Mouse (Mus musculus): ENCODE measurements at regions not wholly inside any gene's neighbourhood (a gene's known extent, or its start where the extent isn't known, plus 50 kb on each side); places are given as distances from the start of the nearest gene placed in this dataset.

DNA sequence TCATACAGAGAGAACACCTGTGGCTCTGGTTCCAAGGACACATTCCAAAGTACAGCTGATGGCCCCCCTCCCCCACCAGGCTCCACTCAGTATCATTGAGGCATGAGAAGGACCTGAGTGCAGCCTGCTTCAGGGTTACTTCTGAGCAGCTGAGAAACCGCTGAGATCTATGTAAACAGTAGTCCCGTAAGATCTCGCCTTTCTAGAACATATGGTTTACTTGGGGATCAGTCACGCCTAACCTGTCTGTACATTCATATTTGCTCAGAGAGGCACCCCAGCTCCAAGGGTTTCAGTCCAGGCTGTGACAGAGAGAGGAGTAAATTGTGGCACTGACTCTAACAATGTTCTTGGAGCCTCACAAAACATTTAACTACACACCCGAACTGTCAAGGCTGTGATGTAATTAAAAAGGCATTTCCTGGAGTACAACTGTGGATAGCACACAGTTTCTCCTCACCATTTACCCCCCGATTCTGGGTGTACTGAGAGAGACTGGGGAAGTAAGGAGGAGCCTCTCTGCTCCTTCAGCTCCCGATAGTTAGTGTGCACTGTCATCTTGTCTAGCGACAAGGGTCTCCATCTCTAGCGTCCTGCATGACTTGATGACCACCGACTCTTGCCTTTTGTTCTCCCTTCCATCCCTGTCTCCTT, 155.7 kb downstream of the Dad1 start:
- in situ Hi-C loops (cut with MboI), result no loop called here

DNA sequence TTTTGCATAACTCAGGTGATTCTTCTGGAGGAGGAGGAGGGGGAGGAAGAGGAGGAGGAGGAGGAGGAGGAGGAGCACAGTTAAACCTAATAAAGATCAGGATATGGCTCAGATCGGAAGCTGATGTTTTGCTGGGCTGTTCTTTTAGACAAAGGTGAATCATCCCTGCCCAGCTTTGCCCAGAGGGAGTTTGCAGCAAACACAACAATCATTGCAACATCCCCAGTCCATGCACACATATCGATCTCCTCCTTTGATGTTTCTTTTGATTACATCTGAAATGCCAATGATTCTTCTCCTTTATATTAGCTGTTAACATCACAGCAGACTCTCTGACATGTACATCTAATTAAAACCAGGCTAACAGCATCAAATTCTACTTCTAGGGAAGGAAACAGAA, 156.9 kb downstream of the Dad1 start:
- in situ Hi-C loops (cut with MboI), result no loop called here

DNA sequence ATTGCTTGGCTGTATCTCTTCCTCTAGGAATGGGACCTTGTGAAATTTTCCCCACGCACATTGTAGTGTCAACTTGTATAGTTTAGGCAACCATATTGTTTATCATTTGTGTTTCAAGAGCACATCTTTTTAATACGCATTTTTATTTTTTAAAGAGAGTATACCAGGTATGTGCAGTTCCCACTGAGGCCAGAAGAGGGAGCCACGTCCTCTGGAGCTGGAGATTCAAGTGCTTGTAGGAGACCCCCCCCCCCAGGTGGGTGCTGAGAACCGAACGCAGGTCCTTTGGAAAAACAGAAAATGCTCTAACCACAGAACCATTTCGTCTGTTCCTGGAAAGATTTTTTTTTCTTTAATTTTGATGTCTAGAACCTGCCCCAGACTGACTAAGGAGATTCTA, 161.5 kb downstream of the Dad1 start:
- in situ Hi-C loops (cut with MboI), result no loop called here

DNA sequence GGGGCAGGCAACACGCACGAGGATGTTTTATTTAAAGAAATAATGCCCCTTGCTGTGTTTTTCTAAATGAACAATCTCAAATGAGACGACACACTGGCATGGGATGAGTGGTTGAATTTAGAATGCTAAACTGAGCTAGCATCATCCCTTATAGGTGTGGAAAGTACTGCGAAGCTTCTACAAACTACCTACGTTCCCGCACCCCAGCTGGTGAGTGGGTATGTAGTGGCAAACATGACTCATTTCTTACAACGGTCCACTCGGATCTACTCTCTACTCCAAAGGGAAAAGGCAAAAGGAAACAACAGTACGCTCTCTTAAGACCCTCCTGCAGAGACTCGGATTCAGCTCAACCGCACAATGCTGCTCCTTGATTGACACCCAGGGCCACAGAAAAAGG, 167.2 kb downstream of the Dad1 start:
- in situ Hi-C loops (cut with MboI), result no loop called here

DNA sequence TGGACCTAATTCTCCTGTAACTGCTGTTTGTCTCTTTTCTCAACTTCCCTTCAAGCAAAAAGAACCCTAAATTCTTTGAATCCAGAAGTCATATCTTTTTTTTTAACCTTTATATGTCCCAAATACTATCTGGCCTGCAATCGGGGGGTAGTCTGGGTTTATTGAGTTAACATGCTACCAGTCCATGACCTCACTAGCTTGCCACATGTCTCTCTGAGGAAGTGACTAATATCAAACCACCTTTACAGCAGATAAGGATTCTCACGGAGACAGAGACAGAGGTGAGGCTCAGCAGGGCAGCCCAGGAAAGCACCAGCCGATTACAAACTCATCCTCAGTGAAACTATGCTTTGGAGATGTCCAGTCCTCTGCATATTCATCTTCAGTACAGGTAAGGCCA, 179.2 kb downstream of the Dad1 start:
- in situ Hi-C loops (cut with MboI), result loop anchor here (25.0 kb wide), 3 partner anchors 263 to 588 kb away; partner anchors contain the start of gene Lrp10

DNA sequence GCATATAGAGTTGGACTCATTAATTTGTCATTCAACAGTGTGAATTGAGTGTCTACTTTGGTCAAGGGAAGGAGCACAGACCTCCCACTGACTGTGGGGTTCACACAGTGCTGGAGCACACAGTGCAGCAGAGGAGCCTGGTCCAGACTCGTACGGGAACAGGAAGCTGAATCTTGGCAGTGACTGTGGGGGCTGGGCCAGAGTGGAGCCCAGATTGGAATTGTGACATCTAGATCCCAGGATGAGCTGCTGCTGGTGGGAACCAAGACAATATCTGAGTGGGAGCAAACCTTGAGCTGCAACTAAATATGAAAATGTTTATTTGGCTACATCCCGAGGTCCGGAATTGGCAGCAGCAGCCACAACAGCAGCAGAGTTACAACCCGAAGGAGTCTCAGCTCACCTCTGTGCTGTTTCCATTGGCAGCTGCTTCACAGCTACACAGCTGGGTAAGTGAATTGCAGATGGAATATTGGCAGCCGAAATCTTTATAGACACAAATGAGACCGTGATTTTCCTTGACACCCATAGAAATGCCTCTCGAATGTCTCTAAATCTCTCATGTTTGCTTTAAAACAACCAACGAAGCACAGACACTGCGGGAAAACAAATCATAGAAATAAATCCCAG, 181.5 kb downstream of the Dad1 start:
- in situ Hi-C loops (cut with MboI), result loop anchor here (25.0 kb wide), 3 partner anchors 265 to 590 kb away; partner anchors contain the start of gene Lrp10

DNA sequence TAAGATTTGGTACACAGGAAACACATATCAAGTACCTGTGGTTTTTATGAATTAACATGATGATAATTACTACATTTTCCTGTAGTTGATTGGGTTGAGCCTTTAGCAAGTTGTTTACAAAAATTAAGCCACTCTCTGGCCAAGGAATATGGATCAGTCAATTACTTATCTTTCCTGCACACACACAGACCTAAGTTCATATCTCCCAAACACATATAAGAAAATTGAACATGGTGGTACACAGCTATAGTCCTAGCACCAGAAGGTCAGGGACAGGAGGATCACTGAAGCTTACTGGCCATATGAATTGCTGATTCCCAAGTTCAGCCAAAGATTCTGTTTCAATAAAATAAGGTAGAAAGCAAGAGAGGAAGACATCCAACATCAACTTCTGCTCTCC, 183.7 kb downstream of the Dad1 start:
- in situ Hi-C loops (cut with MboI), result loop anchor here (25.0 kb wide), 3 partner anchors 267 to 592 kb away; partner anchors contain the start of gene Lrp10

DNA sequence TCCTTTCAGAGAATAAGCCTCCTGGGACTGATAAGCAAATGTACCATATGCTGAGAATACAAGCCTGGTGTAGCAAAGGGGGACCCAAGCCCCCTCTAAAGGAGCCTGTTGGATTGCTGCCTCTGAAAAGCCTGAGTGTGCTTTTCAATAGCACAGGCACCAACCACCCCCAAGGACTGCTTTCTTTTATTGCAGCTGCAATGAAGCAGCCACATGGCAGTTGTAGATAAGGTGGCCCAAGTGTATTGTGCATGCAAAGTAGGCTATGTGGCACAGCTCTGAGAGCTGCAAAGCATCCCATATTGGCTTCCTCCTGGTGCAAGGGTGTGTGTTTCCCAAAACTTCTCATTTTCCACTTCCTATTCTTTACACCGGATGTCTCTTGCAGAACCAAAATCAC, 185.2 kb downstream of the Dad1 start:
- in situ Hi-C loops (cut with MboI), result loop anchor here (10.0 to 25.0 kb wide), 4 partner anchors 146 to 594 kb away; partner anchors contain the start of gene Lrp10

DNA sequence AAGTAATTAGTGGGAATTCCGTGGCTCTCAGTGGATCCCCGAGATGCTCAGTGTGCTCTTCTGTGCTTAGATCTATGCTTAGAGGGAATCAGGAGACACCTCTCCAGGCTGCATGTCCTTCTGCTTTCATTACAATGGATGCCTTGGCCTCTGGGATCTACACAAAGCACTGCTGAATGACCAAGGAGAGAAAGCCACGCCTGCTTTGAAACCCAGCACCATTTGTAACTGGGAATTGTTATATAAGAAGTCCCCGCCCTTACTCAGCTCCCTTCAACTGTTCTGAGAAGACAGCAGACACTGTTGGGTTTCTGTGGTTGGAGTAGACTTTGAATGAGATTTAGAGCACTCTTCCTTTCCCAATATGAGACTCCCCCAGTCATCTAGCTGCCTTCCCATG, 188.4 kb downstream of the Dad1 start:
- in situ Hi-C loops (cut with MboI), result loop anchor here (10.0 to 25.0 kb wide), 4 partner anchors 149 to 597 kb away; partner anchors contain the start of gene Lrp10

DNA sequence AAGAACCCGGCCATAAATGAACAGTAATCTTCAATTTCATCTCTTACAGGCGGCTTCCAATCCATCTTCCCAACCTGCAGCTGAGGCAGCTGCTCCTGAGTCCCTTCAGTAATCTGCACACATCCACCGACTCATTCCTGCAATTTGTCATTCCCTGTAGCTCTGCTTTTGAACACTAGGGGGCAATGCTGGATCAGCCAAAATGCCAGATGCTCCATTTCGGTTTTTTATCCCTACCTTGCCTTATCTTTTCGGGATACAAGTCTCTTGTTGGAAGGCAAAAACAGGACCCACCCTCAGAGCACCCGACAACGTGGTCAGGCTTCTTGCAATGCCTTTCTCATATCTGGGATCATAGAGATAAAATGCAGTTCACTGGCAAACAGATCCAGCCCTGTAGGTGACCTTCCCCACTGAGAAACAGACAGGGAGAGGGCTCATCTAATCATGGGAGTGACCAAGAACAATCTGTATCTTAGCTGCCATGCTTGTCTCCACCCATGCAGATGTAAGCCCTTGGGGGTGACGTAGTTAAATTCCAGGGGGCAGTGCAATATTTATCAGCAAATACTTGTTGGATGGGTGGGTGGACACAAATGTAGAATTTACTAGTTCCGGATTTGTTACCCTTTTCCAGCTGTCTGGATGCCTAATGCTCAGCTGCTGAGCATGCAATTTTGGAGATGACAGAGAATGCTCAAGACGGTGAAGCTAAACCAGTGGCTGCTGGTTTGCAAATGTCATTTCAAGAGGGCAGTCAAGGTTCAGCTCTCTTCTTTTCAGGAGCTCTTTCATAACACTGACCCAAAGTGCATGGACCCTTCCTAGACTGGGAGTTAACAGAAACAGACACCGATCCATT, 189.1 kb downstream of the Dad1 start:
- in situ Hi-C loops (cut with MboI), result loop anchor here (10.0 to 25.0 kb wide), 4 partner anchors 150 to 598 kb away; partner anchors contain the start of gene Lrp10

DNA sequence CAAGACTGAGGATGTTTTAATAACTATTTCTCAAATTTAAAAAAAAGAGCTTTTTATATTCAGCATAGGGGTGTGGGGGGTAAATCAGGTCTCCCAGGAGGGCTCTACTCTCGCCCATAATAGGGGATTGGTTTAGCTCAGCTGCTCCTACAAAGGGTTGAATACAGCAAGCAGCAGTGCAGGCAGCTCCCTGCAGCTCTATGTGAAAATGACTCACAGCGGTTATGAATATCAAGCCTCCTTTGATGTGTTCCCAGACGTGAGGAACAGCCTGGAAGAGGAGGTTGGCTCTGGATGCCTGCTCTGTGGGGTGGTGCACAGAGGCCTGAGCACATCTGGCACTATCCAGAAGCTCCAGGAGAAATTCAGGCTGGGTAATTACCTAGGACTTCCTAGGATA, 192.3 kb downstream of the Dad1 start:
- in situ Hi-C loops (cut with MboI), result loop anchor here (10.0 to 25.0 kb wide), 4 partner anchors 153 to 601 kb away; partner anchors contain the start of gene Lrp10

DNA sequence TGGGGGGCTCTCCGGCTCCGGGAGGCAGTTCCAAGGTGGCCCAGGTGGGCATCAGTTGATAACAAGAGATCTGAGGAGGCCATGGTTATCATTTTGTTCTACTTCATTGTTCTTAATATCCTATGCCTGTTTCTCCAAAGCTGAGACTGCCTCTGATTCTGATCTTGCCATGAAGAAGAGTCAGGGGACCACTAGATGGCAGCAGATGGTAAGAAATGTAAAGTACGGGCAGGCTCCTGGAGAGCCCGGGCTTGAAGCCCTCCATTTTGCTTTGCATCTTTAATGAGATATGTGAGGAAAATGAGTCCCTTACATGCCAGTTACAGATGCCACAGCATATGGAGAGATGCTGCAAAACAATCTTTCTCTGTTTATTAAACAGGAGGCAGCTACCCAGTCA, 194.1 kb downstream of the Dad1 start:
- in situ Hi-C loops (cut with MboI), result loop anchor here (10.0 to 25.0 kb wide), 5 partner anchors 95 to 603 kb away; partner anchors contain the start of gene Lrp10

DNA sequence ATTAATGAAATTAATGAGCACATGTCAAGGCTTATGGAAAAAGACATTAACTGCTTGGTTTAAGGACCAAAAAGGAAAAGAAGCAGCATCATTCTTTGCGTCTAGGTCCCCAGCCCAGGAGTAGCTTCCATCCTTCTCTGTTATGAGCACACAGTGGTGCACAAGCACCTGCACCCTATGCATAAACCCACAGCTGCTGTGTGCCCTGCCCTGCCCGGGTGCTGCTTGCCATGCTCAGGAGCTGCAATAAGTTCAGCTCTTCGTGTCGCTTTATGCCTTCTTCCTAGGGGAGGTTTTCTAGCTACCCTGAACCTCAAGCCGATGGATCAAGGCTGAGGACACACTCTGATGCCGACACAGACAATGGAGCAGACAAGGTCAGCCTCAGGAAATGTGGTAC, 194.8 kb downstream of the Dad1 start:
- in situ Hi-C loops (cut with MboI), result loop anchor here (10.0 to 25.0 kb wide), 4 partner anchors 96 to 603 kb away; partner anchors contain the start of gene Lrp10

DNA sequence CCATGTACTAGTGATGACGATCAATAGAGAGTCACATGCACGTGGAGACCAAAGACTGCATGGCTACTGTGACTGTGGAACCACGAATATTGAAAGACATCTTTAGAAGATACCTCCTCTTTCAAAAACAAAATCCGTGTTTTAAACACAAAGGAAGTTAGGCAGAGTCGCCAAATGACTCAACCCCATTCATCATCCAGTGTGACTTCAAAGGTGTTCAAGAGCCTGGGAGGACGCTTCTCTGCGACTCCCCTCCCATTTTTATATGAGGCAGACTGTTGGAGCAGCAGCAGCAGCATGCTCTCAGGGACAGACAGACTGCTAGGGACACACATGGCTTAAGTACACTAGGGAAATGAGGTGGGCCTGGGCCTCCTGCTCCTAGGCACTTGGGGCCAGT, 197.2 kb downstream of the Dad1 start:
- in situ Hi-C loops (cut with MboI), result loop anchor here (10.0 to 25.0 kb wide), 4 partner anchors 98 to 606 kb away; partner anchors contain the start of gene Lrp10

DNA sequence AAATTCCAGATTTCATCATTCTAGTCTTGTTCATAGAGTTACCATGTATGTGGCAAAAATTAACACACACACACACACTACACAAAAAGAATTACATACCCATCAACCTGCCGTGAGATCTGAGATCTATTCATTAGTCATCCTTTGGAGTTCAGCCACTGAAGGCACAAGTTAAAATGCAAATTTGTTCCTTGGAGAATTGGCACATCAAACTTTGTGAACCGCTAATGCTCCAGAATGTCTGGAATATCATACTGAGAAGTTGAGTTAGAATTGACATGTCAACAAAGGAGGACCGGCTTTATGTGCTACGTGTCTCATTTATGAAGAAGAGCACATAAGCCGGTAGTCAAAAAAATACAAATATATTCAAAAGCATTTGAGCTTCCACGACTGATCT, 198.5 kb downstream of the Dad1 start:
- in situ Hi-C loops (cut with MboI), result loop anchor here (10.0 to 25.0 kb wide), 4 partner anchors 99 to 607 kb away; partner anchors contain the start of gene Lrp10

DNA sequence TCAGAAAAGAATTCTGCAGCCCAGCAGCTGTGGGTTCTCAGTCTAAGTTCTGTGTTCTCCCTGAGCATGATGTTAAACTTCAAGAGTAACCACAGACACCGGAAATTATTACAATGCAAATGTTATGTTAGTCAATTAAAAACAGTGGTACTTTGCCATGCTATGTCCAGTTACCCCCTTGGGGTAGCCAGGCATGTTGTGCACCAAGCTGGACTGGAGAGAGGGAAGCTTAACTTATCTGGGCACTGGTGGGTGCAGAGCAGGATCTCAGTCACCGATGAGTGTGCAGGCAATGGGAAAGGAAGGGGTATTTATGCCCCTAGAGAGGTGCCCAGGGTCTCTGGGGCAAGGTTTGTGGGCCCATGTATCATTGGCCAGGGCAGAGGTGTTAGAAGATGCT, 211.6 kb downstream of the Dad1 start:
- in situ Hi-C loops (cut with MboI), result no loop called here

DNA sequence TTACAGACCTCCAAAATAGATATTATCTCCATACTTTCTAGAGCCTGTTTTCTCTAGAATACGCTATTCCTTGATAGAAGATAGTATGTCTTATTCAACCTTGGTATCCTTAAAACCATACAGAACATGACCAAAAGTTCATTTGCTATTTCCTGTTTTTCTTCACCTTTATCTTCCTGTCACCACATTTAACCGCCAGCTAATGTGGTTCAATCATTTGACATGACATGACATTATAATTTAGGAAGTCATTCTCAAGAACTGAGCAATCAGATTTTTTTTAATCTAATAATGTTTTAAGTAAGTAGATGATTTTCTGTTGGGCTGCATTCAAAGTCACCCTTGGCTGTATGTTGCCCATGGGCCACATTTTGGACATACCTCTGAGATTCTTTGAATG, 213.3 kb downstream of the Dad1 start:
- in situ Hi-C loops (cut with MboI), result no loop called here

DNA sequence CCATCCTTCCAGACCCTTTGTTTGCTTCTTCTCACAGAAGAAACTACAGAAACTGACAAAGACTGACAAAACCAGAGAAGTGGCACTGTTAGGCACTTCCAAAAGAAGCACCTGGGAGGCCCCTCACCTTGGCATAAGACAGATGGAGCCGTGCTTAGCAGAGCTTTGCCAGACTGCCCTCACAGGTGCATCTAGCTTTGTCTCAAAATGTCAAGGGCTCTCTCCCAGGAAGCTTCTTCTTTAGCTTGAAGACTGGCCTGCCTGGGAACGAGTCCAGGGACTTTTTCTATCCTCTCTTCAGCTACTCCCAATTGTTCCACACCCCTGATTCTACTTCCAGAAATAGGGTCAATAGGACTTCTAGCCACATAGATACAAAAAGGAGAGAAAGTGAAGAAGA, 219.4 kb downstream of the Dad1 start:
- in situ Hi-C loops (cut with MboI), result no loop called here

DNA sequence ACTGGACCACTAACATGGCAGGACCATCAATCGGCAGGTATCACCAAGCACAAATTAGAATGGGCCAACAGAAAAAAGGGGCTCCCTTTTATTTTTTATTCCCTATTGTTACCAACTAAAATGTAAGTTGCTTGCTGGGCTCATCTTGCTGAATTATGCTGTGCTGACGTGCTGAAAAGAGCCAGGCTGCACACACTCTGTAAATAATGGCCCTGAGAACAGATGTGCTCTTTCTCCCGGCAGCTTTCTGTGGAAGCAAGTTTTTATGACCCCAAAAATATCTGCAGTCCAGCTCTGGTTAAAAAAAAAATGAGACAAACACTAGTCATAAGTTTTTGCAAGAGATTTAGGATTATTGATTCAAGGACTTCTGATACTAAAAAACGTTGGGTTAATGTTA, 230.4 kb downstream of the Dad1 start:
- in situ Hi-C loops (cut with MboI), result no loop called here

DNA sequence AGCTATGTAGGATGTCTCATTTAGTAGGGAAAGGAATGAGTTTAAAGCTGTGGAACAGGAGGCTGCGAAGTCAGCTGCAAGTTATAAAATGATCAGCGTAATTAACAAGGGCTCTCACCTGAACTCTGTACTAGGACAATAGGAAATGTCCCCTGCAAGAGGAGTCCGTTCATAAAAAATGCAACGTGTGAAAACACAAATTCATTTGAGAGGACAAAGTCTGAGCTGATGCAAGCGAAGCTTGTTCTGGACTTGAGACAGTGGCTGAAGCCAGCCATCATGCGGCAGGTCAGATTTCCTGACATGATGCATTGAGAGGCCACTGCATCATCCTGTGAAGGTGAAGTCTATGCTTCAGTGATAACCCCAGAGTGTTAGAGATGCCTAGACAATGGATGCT, 232.5 kb downstream of the Dad1 start:
- in situ Hi-C loops (cut with MboI), result no loop called here

DNA sequence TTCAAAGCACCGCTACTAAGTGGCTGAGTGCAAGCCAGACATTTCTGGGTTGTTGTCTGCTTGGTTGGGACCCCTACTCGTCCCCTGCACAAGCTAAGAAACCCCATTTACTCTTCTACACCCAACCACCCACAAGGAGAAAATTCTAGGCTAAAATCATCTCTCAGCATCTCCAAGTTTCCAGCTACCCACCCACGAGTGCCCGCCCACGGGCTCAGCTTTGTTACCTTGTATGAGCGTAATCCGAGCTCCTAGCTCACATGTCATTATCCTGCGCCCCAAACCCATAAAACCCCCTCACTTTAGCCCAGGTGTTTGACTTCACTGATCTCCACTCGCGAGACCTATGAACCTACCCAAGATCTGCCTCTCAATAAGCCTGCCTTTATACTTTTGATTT, 239.3 kb downstream of the Dad1 start:
- in situ Hi-C loops (cut with MboI), result no loop called here

DNA sequence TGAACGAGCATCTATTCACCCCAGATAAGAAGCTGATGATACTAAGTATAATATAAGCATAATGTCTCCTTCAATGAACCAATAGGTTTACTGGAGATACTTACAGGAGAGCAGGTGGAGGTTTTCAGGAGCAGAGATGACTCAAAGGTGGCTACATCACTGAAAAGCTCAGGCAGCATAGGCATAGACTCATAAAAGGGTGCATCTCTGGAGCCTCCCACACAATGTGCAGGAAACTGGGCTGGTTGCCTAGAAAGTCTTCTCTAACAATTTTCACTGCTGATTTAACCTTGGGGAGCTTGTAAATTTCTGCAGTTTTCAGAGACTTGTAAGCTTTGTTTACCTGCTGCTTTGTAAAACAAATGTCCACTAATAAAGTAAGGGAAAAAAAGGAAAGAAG, 251.8 kb downstream of the Dad1 start:
- in situ Hi-C loops (cut with MboI), result no loop called here

All from mature B cell (primary cell).